Mouse (Mus musculus): Measurements from ENCODE around the gene Pcnx.

Gene Pcnx

DNA sequence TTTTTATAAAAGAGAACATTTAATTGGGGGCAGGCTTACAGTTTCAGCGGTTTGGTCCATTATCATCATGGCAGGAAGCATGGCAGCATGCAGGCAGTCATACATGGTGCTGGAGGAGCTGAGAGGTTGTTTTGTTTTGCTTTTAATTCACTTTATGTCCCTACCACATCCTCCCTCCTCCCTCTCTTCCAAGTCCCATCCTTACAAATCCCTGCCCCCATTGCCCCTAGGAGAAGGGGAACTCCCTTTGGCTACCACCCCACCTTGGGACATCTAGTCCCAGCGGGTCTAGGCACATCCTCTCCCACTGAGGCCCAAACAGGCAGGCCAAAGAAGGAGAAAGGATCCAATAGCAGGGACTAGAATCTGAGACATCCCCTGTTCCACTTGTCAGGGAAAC lies 44.6 kb downstream of the Pcnx start:
- no peak for DNase-seq (ENCODE audit: low spot score)

DNA sequence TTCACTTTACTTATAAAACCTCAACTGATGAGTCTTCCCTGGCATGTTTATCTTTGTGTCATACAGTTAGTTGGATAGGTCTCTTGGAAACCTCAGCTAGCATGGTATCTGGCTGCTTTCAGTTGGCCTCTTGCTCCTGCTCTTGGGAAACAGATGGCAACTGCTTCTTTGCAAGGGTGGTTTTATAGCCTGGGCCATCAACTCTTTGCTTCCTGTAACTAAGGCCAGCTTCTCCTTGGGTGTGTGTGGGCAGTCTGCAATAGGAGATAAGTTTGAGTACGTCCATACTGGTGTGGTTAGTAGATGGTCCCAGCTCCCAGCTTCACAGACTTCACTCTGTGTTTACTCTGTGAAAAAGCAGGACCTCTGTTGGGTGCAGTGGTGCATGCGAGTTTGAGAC lies 46.0 kb downstream of the Pcnx start:
- DNase-seq (ENCODE audit: low spot score) = no peak

DNA sequence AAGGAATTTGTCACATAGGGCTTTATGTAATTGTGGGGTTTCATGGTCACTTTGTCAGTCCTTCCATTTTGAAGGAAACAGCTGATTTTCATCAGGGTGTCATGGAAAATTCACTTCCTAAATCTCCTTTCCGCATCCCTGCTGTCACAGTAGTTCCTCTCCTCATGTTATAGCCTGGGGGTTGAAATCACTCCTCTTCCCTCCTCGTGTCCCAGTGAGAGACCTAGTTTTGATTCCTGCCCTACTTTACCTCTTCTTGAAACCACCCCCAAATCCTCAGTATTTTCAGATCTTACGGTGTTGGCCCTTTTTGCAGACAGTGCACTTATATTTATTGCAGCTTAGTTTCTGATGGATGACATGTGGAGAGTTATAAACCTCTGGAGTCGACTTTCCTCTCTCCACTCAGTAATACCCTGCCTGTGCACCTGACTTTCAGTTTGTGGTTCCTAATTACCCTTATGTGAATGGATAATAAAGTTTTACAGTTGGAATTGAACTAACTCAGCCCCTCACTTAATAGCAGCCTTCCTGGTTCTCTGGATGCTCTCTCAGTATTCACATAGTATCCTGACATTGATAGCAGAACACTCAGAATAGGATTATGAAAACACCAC lies 48.0 kb downstream of the Pcnx start:
- DNase-seq (ENCODE audit: low spot score) = no peak

DNA sequence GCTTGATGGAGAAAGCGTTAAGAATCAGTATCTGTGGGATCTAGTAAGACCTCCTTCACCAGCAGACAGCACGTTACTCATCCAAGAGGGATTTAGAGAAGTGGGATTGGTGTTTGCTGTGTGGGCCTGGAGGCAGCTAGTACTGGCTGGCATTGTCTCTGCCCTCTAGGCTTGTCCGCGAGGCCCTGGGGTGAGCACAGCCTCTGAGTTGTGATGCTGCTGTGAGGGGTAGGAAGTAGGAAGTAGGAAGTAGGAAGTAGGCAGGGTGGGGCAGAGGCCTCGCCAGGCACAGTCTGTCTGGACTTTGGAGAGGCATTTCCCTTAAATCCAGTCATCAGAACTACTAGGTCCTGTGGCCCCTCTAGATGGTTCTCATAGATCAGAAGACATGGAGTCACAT lies 50.6 kb downstream of the Pcnx start:
- no peak for DNase-seq (ENCODE audit: low spot score)

DNA sequence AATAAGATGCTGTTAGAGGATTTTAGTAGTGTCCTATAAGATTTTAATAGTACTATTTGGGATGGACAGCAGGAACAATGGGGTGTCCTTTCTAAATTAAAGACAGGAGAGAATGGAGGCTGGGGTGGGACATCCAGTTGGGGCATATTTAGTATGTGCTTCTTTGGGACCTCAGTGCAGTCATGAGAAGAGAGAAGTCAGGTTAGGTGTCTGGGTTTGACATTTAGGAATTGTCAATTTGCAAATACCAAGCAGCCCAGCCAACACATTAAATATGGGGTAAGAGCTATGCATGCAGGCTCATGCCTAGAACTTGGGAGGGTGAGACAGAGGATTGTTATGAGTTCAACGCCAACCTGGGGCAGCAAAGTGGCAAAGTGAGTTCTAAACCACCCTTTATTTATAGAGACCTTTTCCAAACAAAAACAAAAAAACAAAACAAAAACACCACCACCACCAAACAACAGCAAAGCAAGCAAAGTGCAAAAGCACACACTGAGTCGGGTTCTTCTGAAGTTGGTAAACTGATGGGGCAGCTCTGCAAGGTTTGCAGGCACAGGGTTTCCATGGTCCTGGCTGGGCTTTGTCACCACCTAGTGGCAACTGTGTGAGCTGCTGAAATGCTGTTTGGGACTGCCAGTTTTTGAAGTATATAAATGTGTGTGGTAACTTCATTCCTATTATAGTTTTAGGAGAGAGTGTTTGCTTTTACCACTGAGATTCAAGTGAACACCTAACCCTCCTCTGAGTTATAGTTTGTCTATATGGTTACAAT lies 55.5 kb downstream of the Pcnx start:
- DNase-seq (ENCODE audit: low spot score) = peak; percentile 78

DNA sequence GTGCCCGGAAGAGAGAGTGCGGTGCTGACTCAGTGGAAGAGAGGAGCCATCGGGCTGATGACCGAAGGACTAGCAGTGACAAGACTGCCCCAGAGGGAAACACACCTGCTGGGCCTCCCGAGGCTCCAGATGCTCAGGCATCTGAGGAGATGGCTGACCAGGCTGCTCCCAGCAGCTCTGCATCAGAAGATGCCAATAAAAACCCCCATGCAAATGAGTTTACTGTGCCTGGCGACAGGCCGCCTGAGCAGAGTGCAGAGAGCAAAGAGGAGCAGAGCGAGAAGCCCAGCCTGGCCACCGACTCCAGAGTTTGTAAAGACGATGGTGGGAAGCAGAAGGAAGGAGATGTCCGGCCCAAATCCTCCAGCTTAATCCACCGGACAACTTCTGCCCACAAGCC lies 58.5 kb downstream of the Pcnx start:
- DNase-seq (ENCODE audit: low spot score) = no peak

DNA sequence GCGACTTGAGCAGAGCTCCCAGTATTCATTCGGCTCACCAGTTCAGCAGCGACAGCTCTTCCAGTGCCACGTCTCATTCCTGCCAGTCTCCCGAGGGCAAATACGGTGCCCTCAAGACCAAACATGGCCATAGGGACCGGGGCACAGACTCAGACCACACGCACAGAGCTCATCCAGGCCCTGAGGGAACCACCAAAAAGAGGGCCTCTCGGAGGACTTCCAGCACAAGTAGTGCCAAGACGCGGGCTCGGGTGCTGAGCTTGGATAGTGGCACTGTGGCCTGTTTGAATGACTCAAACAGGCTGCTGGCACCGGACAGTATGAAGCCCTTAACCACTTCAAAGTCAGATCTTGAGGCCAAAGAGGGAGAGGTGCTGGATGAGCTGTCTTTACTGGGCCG lies 59.1 kb downstream of the Pcnx start:
- no peak for DNase-seq (ENCODE audit: low spot score)

DNA sequence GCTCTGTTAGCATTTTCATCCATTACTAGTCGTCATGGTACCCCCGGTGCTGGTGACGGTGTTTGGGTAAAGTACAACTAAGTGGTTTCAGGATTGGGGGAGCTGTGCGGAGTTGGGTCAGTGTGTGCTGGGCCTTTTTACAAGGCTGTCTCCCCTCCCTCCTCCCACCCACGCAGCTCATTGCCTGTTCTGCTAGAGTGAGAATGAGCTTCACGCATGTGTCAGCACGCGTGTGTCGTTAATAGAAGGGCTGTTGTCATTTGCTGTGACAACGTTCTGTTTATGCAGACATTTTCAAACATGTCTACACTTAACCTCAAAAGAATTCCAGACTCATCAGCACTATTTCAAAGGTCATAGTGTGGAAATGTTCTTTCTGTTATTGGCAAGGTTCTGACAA lies 60.2 kb downstream of the Pcnx start:
- DNase-seq (ENCODE audit: low spot score) = no peak

DNA sequence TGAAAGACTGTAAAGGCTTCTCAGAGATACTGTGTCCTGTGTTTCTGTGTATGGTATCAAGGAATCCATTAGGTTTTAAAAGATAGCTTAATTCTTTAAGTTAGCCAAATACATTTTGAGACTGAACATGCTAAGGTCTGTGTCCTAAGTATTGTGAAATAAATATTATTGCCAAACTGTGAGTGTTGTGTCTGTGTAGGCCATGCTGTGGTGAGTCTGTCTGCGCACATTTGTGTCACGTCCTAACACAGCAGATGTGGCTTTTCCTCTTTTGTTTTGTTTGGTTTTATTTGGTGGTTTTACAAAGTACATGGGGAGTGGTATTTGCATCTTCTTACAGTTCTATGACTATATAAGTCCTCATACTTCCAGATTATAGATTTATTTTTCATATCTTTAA lies 60.8 kb downstream of the Pcnx start:
- no peak for DNase-seq (ENCODE audit: low spot score)

DNA sequence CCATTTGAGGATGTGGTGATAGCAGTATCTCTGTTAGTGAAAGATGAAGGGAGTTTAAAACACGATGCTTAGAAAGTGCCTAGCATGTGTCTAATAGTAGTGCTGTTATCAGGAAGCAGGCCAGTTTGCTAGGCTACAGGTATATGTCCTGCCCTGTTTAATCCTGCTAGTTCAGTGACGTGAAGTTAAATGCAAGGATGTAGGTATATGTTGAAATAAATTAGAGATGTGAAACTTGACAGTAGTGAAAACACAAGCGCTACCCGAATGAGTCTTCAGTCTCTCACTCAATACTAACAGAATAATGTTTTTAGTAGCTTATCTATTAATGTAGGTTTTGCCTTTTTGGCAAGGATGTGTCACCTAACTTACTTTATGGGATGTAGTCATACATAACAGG lies 62.0 kb downstream of the Pcnx start:
- no peak for DNase-seq (ENCODE audit: low spot score)

DNA sequence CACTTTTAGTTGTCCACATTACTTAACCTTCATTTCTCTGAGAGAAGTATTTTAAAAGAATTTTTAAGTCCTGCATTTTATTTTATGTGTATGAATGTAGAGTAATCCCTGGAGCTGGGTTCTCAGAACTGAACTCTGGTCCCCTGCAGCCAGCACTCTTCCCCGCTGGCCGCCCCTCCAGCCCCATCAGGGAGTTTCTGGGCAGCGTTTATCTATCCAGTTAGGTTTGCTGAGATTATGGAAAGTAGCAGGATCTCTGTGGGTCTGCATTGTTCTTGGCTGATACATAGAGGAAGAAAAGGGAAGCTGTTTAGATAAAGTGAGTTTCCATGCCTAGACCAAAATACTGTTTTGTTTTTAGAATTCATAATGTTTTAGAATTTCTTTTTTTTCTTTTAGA lies 63.0 kb downstream of the Pcnx start:
- no peak for DNase-seq (ENCODE audit: low spot score)

DNA sequence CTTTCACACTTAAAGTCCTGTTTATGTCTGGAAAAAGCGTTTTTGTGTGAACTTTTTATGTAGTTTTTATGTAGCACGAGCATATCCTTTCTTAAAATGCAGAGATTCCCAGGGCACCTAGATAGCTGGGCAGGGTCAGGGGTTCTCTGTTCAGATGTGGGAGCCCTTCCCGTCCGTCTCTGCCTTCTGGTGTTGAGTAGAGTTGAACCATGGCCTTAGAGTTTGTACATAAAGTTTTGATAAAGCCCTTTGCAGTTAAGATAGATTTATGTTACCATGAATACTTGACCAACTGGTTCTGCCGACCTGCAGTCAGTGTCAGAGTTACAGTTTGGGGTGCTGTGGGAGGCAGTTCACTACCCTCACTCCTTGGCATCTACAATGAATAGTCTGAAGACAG lies 67.3 kb downstream of the Pcnx start:
- DNase-seq (ENCODE audit: low spot score) = no peak

DNA sequence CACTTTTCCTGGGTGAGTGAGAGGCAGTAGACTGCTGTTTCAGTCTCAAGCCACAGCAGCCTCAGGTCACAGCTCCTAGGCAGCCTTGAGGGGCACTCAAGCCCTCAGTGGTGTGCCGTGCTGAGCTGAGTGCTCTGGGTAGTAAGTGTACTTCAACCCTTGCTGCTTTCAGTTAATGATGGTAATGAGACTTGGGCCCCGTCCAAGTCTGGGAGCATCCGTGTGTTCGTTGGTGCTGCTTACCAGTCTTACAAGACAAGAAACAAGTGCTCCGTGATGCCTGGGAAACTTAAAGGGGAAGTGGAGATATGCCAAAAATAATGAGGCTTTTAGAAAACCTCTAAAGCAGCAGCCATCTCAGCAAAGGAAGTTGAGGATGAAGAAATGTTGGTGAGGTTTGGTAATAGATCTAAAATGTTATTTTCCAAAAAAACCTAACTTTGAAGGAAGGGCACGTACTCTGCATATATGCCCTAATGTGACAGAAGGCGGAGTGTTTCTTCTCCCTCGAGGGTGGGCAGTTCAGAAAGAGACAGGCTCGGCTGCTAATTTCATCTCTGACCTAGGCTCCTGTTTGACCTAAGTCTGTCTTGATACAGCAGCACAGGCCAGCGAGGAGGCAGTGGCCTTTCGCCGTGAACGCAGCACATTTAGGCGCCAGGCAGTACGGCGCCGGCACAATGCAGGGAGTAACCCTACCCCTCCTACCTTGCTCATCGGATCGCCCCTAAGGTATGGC lies 68.0 kb downstream of the Pcnx start:
- DNase-seq (ENCODE audit: low spot score) = peak; percentile 11

DNA sequence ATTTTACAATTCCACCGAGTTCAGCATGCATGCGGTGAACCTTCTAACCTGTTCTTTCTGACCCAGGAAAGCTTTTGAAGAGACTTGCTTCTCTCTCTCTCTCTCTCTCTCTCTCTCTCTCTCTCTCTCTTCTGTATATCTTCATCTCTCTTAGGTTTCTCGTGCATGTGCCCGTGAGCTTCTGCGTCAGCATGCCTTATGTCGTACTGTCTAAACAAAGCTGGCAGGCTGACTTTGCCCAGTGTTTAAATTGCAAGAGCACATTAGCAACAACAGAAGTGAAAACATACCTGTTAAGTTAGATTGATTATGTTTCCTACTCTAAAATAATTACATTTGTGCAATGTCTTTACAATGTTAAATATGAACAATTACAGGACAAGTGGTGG lies 68.6 kb downstream of the Pcnx start:
- DNase-seq (ENCODE audit: low spot score) = no peak

DNA sequence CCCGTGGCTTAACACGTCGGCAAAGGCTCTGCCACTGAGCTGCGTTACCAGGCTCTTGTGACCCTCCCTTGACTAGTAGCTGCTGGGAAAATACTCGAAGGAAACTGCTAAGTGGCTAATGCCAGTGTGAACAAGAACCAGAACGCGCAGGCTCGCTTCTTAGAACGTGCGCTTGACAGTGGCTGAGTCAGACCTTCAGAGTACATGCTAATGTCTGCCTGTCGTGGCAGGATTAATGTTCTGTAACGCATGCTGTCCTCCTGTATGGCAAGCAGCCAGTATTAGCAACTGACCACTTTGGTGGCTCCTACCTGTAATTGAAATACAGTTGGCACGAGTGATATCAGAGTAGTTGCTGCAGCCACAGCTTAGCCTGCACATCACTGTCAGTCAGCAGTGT lies 72.2 kb downstream of the Pcnx start:
- peak; percentile 37 for DNase-seq (ENCODE audit: low spot score)

DNA sequence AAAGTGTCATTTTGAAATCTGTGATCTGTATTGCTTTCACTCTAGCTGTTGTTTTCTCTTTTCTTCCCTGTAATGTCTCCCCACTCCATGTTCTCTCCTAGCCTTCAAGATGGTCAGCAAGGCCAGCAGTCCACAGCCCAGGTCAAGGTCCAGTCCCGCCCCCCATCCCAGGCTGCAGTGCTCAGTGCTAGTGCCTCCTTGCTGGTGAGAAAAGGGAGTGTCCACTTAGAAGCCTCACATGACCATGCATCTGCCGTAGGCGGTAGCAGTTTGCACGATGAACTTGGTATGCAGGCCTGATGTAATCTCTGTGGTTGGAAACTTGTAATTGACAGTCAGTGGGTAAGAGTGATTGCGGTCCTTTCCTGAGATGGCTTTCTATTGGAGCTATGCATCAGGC lies 73.6 kb downstream of the Pcnx start:
- DNase-seq (ENCODE audit: low spot score) = peak; percentile 12

DNA sequence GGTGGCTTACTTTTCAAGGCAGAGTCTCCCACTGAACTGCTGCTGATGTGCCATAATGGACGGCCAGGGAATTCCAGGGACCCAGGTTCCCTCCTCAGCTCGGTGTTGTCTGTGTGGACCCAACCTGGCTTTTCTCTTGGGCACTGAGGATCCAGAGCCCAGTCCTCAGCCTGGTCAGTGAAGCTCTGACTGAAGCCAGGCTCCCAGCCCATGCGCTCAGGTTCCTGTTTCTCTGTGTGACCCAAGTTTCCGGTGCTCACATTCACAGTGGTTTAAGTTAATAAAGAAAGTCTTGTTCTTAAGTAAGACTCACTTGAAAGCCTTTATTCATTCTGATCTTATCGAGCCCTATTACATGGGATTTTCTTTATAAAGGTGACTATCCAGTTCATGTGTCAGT lies 74.7 kb downstream of the Pcnx start:
- no peak for DNase-seq (ENCODE audit: low spot score)

DNA sequence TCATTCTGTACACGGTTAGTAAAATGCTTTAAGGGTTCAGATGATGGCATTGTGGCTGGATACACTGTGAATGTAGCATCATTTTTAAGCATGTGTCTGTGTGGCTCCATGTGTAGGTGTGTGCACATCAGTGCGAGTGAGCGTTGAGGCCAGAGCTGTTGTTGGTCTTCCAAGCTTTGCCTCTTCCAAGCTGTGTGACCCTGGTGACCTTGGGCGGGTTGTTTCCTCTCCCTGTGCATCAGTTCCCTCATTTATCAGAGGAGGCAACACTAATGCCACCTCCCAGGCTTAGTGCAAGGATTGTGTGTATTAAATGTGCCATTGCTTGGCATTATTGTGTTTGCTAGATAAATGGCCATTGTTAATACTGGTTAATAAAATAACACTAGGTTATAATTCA lies 76.2 kb downstream of the Pcnx start:
- DNase-seq (ENCODE audit: low spot score) = no peak

DNA sequence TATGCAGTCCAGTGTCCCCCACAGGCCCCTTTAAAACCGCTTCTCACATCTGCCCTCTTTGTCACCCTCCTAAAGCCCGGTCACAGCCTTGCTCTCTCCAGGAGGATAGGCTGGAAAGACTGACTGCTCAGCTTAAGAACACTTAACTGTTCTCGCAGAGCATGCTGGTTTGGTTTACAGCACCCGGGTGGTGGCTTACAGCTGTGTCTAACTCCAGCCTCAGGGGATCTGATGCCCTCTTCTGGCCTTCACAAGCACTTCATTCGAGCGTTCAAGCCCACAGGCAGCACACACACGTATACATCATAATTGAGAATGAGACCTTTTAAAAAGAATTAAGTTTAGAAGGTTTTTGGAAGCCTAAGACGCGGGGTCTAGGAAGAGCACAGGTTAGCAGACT lies 81.4 kb downstream of the Pcnx start:
- DNase-seq (ENCODE audit: low spot score) = no peak

DNA sequence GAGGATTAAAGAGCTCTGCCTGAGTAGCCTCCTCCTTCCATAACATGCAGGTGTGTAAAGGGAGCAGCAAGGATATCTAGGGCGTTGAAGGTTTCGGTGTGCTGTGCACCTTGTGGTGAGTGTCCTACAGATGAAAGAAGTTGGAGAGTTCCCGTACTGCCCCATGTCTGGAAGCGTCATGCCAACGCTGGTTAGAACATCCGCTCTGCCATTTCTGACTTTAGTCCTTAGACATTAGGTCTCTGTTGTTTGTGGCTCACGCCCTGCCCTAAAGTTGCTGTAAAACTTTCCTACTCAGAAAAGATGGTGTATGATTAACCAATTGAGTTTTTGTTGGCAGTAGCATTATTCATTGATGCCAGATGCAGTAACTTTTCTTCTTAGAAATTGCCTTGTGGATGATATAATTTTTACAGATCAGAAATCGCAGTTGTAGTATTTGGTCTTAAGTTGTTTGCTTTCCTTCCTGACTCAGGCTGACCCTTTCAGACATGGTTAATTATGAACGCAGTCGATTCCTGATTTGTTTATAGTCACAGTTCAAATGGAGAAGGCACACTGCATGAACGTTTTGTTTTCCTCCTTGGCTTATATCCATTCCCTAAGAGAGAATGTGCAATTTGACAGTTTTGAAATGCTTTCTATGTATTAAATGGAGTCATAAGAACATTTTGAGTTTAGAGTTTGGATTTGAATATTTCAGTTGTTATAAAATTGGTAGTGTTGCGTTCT lies 83.7 kb downstream of the Pcnx start:
- DNase-seq (ENCODE audit: low spot score) = no peak

DNA sequence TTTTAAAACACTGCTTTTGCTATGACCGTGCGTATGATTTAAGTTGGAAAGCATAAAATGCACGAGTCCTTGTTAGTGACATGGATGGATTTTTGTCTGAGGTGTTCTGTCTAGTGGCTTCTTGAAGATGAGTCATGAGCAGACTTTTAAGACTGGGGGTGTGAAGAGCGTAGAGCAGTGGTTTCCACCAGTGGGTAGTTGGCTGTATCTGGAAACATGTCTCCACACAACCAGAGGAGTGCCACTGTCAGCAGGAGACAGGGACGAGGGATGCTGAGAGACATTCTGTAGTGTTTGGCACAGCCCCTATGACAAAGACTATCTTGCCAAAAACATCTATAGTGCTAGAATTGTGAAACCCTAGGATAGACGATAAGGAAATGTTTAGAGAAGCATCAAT lies 89.2 kb downstream of the Pcnx start:
- DNase-seq (ENCODE audit: low spot score) = no peak

DNA sequence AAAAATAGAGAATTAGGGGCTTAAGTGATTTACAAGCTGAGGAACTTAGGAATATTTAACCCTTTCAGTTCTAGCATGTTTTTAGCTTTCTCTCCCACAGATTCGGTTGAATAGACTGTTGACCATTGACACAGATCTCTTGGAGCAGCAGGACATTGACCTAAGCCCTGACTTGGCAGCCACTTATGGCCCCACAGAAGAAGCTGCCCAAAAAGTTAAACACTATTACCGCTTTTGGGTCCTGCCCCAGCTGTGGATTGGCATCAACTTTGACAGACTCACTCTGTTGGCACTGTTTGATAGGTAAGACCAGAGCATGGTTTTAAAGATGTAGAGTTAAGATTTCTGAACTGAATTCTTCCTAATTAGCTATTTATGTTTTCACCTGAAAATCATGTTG lies 90.2 kb downstream of the Pcnx start:
- no peak for DNase-seq (ENCODE audit: low spot score)

DNA sequence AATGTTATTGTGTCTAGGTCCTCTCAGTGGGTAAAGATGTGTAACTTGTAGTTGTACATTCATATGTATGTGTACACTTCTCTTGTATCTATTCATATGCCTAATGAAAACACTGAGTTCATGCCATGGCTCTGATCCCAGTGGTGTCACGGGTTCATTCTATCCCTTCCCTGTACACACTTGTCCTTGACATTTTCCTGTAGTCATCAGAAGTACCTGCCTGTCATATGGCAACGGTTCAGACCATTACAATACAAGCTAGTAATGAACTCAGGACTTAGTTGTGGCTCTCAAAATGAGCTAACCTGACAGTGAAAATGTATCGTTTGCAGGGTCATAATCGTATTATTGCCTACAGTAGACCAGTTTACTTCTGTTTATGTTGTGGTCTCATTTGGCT lies 98.5 kb downstream of the Pcnx start:
- DNase-seq (ENCODE audit: low spot score) = no peak
